Mouse (Mus musculus) heart, adult 9 months (tissue): ENCODE results near the gene Serpinb7.
A peak's percentile ranks its signal among the peaks of the same experiment; 100 is the strongest.

Experiments used
- DNase-seq, 2 experiments: peaks; one replicate each; pipeline ENCODE4 v3.0.0; 2022; ENCODE audit warnings: low spot score in 2 of 2

The Serpinb7 gene

GRCm38 (mm10) chr1:107399355-107399754 is at the start of gene Serpinb7:
Gene Serpinb7, plus strand, starts transcription at chr1:107399655.
- DNase-seq: no peak

GRCm38 (mm10) chr1:107350392-107350791 is 49.1 kb upstream of the Serpinb7 start:
- DNase-seq: no peak

GRCm38 (mm10) chr1:107351115-107351514 is 48.3 kb upstream of the Serpinb7 start:
- no peak for DNase-seq

- no peak for DNase-seq
Observed at GRCm38 (mm10) chr1:107353046-107353445, 46.4 kb upstream of the Serpinb7 start.

GRCm38 (mm10) chr1:107360898-107361297 is 38.6 kb upstream of the Serpinb7 start, which contains the start of gene Serpinb11:
Gene Serpinb11, plus strand, starts transcription at chr1:107361198.
- no peak for DNase-seq

- DNase-seq: no peak
Observed at GRCm38 (mm10) chr1:107365973-107366372, 33.5 kb upstream of the Serpinb7 start.

- DNase-seq: no peak
Observed at GRCm38 (mm10) chr1:107368944-107369343, 30.5 kb upstream of the Serpinb7 start.

GRCm38 (mm10) chr1:107376952-107377351 is 22.5 kb upstream of the Serpinb7 start:
- no peak for DNase-seq

- no peak for DNase-seq
Observed at GRCm38 (mm10) chr1:107378368-107378767, 21.1 kb upstream of the Serpinb7 start.

GRCm38 (mm10) chr1:107381491-107381890 is 18.0 kb upstream of the Serpinb7 start:
- no peak for DNase-seq

- no peak for DNase-seq
Observed at GRCm38 (mm10) chr1:107382404-107382803, 17.1 kb upstream of the Serpinb7 start.

- DNase-seq: no peak
Observed at GRCm38 (mm10) chr1:107384532-107384931, 14.9 kb upstream of the Serpinb7 start.

GRCm38 (mm10) chr1:107389753-107390152 is 9.7 kb upstream of the Serpinb7 start:
- DNase-seq: peak in 1 of 2 experiments; percentile 3

GRCm38 (mm10) chr1:107397481-107397880 is 2.0 kb upstream of the Serpinb7 start:
- no peak for DNase-seq

- DNase-seq: no peak
Observed at GRCm38 (mm10) chr1:107402082-107402481, 2.6 kb downstream of the Serpinb7 start.

- no peak for DNase-seq
Observed at GRCm38 (mm10) chr1:107414650-107415049, 15.2 kb downstream of the Serpinb7 start.

- DNase-seq: no peak
Observed at GRCm38 (mm10) chr1:107422487-107422886, 23.0 kb downstream of the Serpinb7 start.

- no peak for DNase-seq
Observed at GRCm38 (mm10) chr1:107431253-107431652, 31.8 kb downstream of the Serpinb7 start.

GRCm38 (mm10) chr1:107435528-107435927 is 36.1 kb downstream of the Serpinb7 start:
- no peak for DNase-seq

- no peak for DNase-seq
Observed at GRCm38 (mm10) chr1:107439462-107439861, 40.0 kb downstream of the Serpinb7 start.

- no peak for DNase-seq
Observed at GRCm38 (mm10) chr1:107445352-107445751, 45.9 kb downstream of the Serpinb7 start.

GRCm38 (mm10) chr1:107447228-107447931 is 47.9 kb downstream of the Serpinb7 start:
- no peak for DNase-seq

- no peak for DNase-seq
Observed at GRCm38 (mm10) chr1:107479909-107480308, 80.5 kb downstream of the Serpinb7 start.

- peak in 1 of 2 experiments; percentile 33 for DNase-seq
Observed at GRCm38 (mm10) chr1:107481452-107481851, 82.0 kb downstream of the Serpinb7 start.
